Mouse (Mus musculus) c-Kit-positive CD71-positive TER-119-negative erythroid progenitor cells, embryonic 14.5 days (primary cell): ENCODE measurements at regions not wholly inside any gene's neighbourhood (a gene's known extent, or its start where the extent isn't known, plus 50 kb on each side); places are given as distances from the start of the nearest gene placed in this dataset.

Source experiments
- DNase-seq: peaks from one replicate; pipeline ENCODE4 v3.0.0-alpha.2; 2013; ENCODE audit warnings: low read depth

DNA sequence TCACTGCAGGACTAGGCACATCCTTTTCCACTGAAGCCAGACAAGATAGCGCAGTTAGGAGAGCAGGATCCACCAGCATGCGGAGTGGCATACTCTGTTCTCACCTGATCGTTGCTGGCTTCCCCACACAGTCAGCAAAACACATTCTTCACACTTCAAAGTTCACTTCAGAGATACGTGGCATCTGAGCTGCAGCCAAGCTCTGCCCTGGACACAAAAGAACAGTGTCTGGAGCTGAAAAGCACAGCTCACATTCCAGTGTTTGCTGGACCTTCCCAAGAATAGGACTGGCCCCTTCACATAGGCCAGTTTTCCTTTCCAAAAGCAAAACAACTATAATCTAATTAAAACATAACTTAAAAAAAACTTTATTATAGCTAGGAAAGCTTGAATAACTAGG lies 264.7 kb upstream of the Spred2 start:
- no peak for DNase-seq

GRCm38 (mm10) chr11:19666732-19667131 lies 257.4 kb upstream of the Spred2 start:
- no peak for DNase-seq

DNA sequence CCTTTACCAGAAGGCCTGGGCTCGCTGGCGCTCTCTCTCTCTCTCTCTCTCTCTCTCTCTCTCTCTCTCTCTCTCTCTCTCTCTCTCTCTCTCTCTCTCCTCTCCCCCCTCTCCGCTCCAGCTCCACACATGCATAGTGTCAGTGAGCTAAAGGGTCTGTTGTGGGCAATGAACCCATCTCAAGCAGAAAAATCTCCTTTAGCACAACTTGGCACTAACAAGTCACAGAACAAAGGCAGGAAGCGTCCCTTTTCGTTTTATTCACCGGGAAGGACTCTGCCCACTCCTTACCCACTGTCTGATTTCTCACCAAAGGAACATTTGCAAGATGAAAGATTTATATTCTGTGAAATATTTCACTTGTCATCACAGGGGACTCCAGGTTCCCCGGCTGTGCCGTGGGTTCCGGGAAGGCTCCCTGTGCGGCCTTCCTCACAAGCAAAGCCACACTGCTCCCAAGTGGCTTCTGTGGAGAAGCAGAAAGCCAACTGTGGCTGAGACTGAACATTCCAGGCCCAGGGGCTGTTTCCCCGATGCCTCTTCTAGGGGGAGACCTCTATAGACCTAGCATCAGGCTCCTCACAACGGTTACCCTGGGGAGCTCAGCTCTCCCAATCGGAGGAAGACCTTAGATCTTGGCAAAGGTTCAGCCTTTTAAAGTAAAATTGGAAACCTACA lies 253.2 kb upstream of the Spred2 start:
- no peak for DNase-seq

DNA sequence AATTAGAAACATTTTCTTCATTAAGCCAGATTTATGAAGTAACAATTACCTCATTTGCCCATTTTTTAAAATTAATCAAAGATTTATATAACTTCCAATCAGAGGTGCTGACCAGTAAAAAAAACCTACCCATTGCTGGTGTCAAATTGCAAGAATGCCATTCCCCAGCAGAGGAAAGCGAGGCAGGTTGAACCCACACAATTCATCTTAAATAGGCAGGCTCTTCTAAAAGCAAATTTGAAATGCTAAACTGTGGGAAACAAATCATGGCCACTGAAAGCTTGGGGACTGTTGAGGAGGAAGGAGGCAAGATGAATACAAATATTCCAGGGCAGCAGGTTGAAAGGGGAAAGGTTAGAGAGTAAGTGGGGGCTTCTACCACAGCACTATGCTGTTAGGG lies 251.2 kb upstream of the Spred2 start:
- DNase-seq = no peak

GRCm38 (mm10) chr11:19676514-19676913 lies 247.7 kb upstream of the Spred2 start:
- DNase-seq = no peak

- DNase-seq = no peak
Observed at GRCm38 (mm10) chr11:19679041-19679440, 245.1 kb upstream of the Spred2 start.

DNA sequence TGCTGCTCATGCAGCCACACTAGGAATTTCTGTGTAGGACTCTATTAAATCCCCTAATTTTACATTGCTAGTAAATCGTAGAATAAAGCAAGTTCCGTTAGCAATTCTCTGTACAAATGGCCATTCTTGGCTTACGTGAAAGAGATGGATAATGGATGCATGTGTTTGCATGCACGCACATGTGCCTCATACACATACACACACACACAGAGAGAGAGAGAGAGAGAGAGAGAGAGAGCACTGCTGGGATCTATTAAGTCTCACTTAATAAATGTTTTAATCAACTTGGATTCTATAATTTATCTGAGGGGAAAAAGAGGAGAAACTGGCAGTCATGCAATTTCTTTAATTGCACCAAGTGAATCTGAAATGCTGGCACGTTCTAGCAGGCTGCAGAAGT lies 244.5 kb upstream of the Spred2 start:
- DNase-seq = no peak

DNA sequence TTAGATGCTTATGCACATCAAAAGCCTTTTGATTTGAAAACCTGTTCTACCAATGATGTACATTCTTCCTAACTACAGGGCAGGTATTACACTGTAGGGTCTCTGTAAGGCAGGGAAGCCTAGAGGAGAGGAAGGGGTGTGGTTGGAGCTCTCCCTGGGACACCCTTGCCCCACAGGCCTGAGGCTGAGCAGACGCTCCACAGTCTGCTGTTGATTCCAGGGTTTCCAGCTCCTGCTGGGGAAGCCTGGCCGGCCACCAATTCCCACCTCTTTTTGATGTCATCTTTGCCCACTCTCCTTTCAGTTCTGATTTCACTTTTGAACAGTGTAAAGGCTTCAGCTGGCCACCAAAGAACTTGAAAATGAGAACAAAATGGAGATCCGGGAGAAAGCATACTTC lies 223.0 kb upstream of the Spred2 start:
- no peak for DNase-seq

DNA sequence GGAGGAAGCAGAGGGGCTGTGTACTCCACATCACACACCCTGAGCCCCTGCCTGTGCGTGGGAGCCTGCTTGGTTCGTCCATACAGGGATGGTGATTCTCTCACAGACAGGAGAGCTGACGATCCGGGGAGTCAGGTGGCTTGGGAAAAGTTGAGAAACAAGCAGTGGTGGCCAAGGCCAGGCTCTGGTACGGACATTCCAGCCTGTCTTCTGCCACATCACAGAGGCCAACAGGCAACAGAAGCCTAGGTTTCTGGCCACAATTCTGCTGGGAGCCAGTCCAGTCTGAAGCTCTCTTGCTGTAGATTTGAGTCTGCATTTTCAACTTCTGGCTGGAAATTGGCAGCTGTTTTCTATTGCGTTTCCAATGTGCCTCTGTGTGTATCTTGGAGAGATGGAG lies 215.4 kb upstream of the Spred2 start:
- DNase-seq = no peak

DNA sequence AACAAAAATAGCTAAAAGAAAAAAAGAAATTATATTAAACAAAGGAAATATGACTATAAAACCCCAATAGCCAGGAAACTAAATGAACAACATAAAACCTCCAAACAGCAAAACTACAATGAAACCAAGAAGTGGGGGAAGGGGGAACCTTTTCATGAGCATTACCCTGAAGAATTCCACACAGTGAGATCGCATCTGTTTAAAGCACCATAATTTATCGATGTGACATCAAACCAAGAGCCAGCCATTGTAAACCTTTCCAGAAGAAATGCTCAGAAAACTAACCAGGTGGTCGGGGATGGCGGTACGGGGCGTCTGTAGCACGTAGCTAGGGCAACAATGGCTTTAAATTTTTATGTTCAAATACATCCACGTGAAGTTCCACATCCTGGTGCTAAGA lies 214.8 kb upstream of the Spred2 start:
- no peak for DNase-seq

DNA sequence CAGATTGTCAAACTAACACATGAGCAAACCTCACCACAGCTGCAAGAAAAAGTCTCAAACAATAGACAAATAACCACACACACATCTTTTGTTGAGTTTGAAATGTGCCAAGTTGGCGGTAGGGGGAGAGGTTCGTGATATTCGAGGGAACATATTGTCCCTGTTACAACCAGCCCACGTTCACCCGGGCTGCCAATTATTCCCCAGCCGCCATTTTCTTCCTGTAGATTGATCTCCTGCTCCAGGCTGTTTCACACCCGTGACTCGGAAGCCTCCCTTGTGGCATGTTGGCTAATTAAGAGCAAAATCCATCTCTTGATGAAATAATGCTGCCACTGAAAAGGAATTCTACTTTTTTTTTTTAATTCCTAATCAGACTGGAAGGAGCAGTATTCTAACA lies 211.1 kb upstream of the Spred2 start:
- DNase-seq = no peak

DNA sequence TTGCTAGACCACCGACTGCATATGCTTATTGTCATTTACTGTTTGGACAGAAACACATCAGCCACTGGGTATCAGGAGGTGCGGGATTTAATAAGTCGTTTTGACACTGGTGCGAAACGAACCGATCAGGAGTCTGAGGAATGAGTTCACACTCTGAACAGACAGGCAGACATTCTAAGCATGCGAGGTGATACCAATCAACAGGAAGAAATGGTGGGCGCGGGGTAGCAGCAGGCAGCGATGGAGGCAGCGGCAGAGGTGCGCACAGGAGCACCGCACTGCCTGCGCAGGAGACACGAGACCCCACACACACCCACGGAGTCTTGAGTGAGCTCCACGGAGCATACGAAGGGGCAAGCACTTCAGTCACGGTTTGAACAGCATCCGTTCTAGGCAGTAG lies 210.6 kb upstream of the Spred2 start:
- DNase-seq = no peak

GRCm38 (mm10) chr11:19714211-19714610 lies 210.0 kb upstream of the Spred2 start:
- no peak for DNase-seq

DNA sequence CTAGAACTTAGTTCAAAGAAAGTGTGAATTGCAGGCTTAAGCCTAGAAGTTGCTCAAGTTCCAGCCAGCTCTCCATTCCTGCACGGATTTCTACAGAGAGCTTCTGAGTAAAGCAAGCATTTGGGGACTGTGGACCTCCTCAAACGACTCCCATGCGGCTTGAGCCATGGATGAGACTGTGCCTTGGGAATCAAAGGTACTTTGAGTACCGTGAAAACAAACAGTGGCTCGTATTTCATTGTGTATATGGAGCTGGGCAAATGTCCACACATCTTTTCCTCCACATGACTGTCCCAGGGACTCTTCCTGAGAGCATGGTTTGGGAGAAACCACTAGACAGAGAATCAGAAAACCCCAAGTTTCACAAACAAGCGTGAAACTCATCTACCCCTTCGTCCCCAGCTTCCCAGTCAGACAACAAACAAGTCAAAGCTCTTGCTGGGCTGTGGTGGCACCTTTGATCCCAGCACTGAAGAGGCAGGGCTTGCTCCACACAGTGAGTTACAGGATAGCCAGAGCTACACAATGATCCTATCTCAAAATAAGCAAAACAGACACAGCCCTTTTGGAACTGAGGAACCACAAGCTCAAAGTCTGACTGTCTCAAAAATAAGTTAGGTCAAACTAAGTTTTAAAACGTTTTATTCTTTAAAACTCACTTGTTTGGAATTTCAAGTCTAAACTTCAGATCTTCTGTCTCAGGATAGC lies 209.1 kb upstream of the Spred2 start:
- DNase-seq = no peak

- DNase-seq = no peak
Observed at GRCm38 (mm10) chr11:19718165-19718564, 206.0 kb upstream of the Spred2 start.

GRCm38 (mm10) chr11:19729031-19729430 lies 195.1 kb upstream of the Spred2 start:
- DNase-seq = no peak

DNA sequence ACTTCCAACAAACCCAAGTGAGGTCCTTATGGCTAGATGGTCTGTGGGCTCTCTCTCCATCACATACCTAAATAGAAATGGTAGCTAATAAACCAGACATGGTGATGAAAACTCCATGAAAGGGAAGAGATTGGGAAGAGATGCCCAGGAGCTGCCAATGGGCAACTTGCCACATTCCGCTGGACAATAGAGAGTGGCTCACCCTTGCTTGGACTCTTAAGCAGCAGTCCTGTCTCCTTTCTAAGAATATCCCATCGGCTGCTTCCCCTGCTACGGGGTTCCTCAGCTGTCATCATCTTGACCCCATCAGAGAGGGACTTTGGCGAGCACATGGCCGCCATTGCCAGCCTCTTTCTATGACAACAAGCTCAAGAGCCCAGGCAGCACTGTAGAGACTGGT lies 193.4 kb upstream of the Spred2 start:
- DNase-seq = no peak

DNA sequence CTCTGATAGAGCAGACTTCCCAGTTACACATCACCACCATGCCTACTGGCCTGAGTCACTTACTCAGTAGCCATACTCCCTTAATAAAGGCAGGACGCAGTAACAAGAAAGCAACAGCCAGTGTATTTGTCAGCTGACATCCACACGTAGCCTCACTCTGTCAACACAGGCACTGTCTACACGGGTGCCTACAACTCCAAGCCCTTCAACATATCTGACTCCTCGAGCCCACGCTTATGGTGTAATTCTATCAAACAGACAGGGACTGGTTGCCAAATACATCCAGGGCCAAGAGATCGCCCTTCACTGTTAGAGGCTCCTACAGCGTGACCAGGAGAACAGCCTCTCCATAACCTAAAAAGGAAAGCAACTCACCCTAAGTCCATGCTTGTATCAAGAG lies 188.1 kb upstream of the Spred2 start:
- DNase-seq = no peak

DNA sequence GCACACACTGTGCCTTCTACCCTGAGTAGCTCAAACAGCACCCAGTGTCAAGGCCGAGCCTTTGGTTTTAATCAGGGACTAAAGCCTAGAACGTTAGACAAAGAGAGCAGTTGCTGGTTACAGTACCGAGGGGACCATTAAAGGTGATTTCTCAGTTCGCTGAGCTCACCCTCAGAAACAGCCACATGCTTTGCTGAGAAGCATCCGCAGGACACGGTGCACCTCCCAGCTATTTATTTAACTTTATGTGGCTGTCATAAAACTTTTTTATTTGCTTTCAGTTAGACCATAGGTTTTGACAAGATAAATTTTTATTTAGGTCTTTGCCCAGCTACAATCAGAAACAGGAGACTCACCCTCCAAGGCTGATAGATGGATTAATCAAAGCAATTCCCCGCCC lies 187.2 kb upstream of the Spred2 start:
- no peak for DNase-seq

GRCm38 (mm10) chr11:19737331-19737730 lies 186.8 kb upstream of the Spred2 start:
- DNase-seq = no peak

DNA sequence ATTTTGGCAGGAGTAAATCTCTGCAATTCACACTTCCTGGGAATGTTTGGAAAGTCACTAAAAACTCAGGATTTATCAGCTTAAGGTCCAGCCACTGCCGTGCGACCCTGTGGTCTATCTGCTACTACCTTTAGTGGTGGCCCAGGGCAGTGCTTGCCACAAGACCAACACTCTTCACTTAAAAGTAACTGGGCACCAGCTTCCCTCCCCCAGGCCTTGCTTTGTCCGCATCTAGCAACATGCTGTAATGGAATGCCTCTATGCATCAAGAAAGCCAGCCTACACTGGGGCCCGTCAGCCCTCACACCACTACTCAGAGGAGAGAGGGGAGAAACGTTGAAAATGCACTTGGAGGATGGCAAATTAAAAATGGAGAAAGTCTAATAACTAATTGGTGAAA lies 186.4 kb upstream of the Spred2 start:
- no peak for DNase-seq

GRCm38 (mm10) chr11:19739527-19740151 lies 184.5 kb upstream of the Spred2 start:
- no peak for DNase-seq

DNA sequence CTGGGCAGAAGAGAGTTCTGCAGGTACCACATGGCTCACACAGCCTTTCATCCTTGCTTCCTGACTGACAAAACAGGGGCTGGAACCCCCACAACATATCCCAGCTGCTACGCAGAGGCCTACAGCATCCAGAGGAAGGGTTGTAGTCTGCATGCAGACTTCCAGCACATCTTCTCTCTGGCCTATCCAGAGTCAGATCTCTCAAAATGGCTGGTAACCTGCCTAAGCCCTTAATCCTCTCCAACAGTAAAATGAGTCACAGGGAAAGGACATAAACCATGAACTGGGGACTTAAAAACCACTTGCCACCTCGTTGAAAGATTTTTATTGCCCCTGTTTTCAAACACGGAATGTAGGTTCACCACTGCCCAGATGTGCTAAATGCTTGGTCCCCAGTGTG lies 183.6 kb upstream of the Spred2 start:
- no peak for DNase-seq
